In genomic region chr1:78218057-78218780, GRCm38 (mm10) we compare ENCODE assay signal across 9 mouse cellular contexts. TPM values are rescaled to one million over a fixed set of nuclear protein-coding genes. Genes with fewer than 3 reads are reported as not detected.
DNase-seq lines count a peak whose midpoint lies in the region; ATAC-seq and TF ChIP-seq lines count a peak whose summit lies in the region.
"Had no signal": no experiment of that assay in that cellular context is flagged by ENCODE, and none has a peak within 500 bp of the region (broad histone marks: within the 10 kb centered on the region; RNA-seq: fewer than 3 reads in every experiment).

No protein-coding gene starts in this region.

- H3K36me3 ChIP-seq in kidney, postnatal 0 days (ENCODE audit: insufficient read depth, low read length) = no peaks in the 10 kb centered on the region
- no peaks in the 10 kb centered on the region for H3K36me3 ChIP-seq in embryonic facial prominence, embryonic 12.5 days
- no peaks in the 10 kb centered on the region for H3K36me3 ChIP-seq in intestine, embryonic 16.5 days (ENCODE audit: control insufficient read depth, insufficient read depth, low read length)
- H3K36me3 ChIP-seq in neural tube, embryonic 15.5 days = no peaks in the 10 kb centered on the region

- ATAC-seq in kidney, postnatal 0 days (replicated peaks; ENCODE audit: low FRiP score, low read depth) = no peak
- ATAC-seq in embryonic facial prominence, embryonic 12.5 days (ENCODE audit: insufficient number of reproducible peaks, insufficient read depth, low FRiP score, low TSS enrichment) = no peak
- ATAC-seq in intestine, embryonic 16.5 days = no peak
- no peak for ATAC-seq in neural tube, embryonic 15.5 days (ENCODE audit: low FRiP score)

- 2% methylated on average over 19 of the region's 19 CpGs for WGBS in kidney, postnatal 0 days
- WGBS in embryonic facial prominence, embryonic 12.5 days = under 1% methylated on average over 19 of the region's 19 CpGs
- WGBS in intestine, embryonic 16.5 days = 3% methylated on average over 19 of the region's 19 CpGs
- WGBS in neural tube, embryonic 15.5 days = 2% methylated on average over 19 of the region's 19 CpGs

- H3K27me3 ChIP-seq in kidney, postnatal 0 days (ENCODE audit: insufficient read depth, low read length) = peaks cover 66% of the 10 kb centered on the region
- peaks cover 70% of the 10 kb centered on the region for H3K27me3 ChIP-seq in embryonic facial prominence, embryonic 12.5 days
- peaks cover 63% of the 10 kb centered on the region for H3K27me3 ChIP-seq in intestine, embryonic 16.5 days (replicated peaks; ENCODE audit: control insufficient read depth, insufficient read depth, low read length)
- H3K27me3 ChIP-seq in neural tube, embryonic 15.5 days (replicated peaks) = peaks cover 75% of the 10 kb centered on the region

- H3K4me1 ChIP-seq in kidney, postnatal 0 days (replicated peaks; ENCODE audit: insufficient read depth, low read length) = peaks cover 6% of the 10 kb centered on the region; the same call in 1 of the 2 replicates
- peaks cover 14% of the 10 kb centered on the region for H3K4me1 ChIP-seq in embryonic facial prominence, embryonic 12.5 days
- peaks cover 18% of the 10 kb centered on the region for H3K4me1 ChIP-seq in intestine, embryonic 16.5 days (ENCODE audit: control insufficient read depth, insufficient read depth, low read length)
- peaks cover 26% of the 10 kb centered on the region for H3K4me1 ChIP-seq in neural tube, embryonic 15.5 days

- TF ChIP-seq CTCF in kidney, postnatal 0 days (IDR thresholded peaks at IDR 0.05; ENCODE audit: low read depth) = no peak

- no peak overlapping the region for H3K27ac ChIP-seq in kidney, postnatal 0 days
- no peak overlapping the region for H3K27ac ChIP-seq in embryonic facial prominence, embryonic 12.5 days
- no peak overlapping the region for H3K27ac ChIP-seq in intestine, embryonic 16.5 days (ENCODE audit: low read length)
- H3K27ac ChIP-seq in neural tube, embryonic 15.5 days (replicated peaks) = no peak overlapping the region

- peak overlapping the region; percentile 47 for H3K4me3 ChIP-seq in kidney, postnatal 0 days (replicated peaks; ENCODE audit: low read depth, low read length)
- H3K4me3 ChIP-seq in embryonic facial prominence, embryonic 12.5 days = peak overlapping the region; percentile 60
- peak overlapping the region; percentile 63; the same call in 1 of the 2 replicates for H3K4me3 ChIP-seq in intestine, embryonic 16.5 days (ENCODE audit: low read length)
- H3K4me3 ChIP-seq in neural tube, embryonic 15.5 days (replicated peaks) = peak overlapping the region; percentile 68

- no peak for DNase-seq in kidney, postnatal 0 days (ENCODE audit: low spot score)
- no peak for DNase-seq in kidney, adult 11 months
- no peak for DNase-seq in right cerebral cortex, postnatal 36 days (ENCODE audit: low spot score in 2 of 2)
- no peak for DNase-seq in gastrocnemius, adult 8-10 months (ENCODE audit: low spot score in 2 of 2)
- no peak for DNase-seq in adipocyte (ENCODE audit: low spot score)
- DNase-seq: kidney, postnatal 25 days had no signal

- H3K9me3 ChIP-seq in kidney, postnatal 0 days (replicated peaks; ENCODE audit: low read length) = no peaks in the 10 kb centered on the region
- H3K9me3 ChIP-seq in embryonic facial prominence, embryonic 12.5 days = no peaks in the 10 kb centered on the region
- no peaks in the 10 kb centered on the region for H3K9me3 ChIP-seq in intestine, embryonic 16.5 days (ENCODE audit: control insufficient read depth, low read length)
- H3K9me3 ChIP-seq in neural tube, embryonic 15.5 days (replicated peaks) = no peaks in the 10 kb centered on the region

- H3K9ac ChIP-seq in kidney, postnatal 0 days (ENCODE audit: low read depth, low read length) = no peak overlapping the region
- H3K9ac ChIP-seq in embryonic facial prominence, embryonic 12.5 days = no peak overlapping the region
- H3K9ac ChIP-seq in intestine, embryonic 16.5 days (ENCODE audit: low read depth, low read length) = no peak overlapping the region
- peak overlapping the region; percentile 18; the same call in 1 of the 2 replicates for H3K9ac ChIP-seq in neural tube, embryonic 15.5 days (replicated peaks)

- peak overlapping the region; percentile 96 for H3K4me2 ChIP-seq in kidney, postnatal 0 days (ENCODE audit: low read length)
- H3K4me2 ChIP-seq in embryonic facial prominence, embryonic 12.5 days (replicated peaks) = peak overlapping the region; percentile 95
- peak overlapping the region; percentile 97 for H3K4me2 ChIP-seq in intestine, embryonic 16.5 days (ENCODE audit: low read depth, low read length)
- H3K4me2 ChIP-seq in neural tube, embryonic 15.5 days = peak overlapping the region; percentile 96

RNA-seq across cellular contexts. Expression of gene Pax3, which starts 21.3 kb away (rescaled TPM):
- not detected in 2 replicates for polyA plus RNA-seq in kidney, postnatal 0 days (2015; fragmentation: Nextera tagmentation; extraction: Ambion mirVana)
- polyA plus RNA-seq in embryonic facial prominence, embryonic 12.5 days (2016; fragmentation: Nextera tagmentation; extraction: Ambion mirVana) = 28.4 and 37.5 TPM in 2 replicates
- not detected in 2 replicates for polyA plus RNA-seq in intestine, embryonic 16.5 days (2015; fragmentation: Nextera tagmentation; extraction: Ambion mirVana)
- 2.5 and 3.4 TPM in 2 replicates for polyA plus RNA-seq in neural tube, embryonic 15.5 days (2015; fragmentation: Nextera tagmentation; extraction: Ambion mirVana)
- total RNA-seq in gastrocnemius, adult 8-10 months (2022) = not detected
